Comparison of ENCODE assay signal across 24 mouse cellular contexts in the genomic region with DNA sequence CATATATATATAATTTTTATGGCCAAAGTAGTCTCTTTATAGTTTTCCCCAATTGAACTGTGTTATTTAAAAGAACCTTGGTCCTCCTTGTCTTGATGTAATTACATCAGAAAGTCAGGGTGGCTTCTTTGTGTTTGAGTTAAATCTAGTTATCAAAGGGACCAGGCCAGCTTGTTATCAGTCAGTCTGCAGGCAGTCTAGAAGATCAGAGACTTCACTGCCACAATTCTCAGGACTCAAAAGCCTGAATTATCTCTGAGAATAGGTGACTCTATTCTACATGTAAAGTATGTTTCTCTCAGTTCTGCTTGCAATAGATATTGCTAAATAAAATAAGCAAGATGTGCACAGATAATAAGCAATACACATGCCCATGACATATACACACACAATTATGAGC.
DNase-seq lines count a peak whose midpoint lies in the region; ATAC-seq and TF ChIP-seq lines count a peak whose summit lies in the region.
"Had no signal": no experiment of that assay in that cellular context is flagged by ENCODE, and none has a peak within 500 bp of the region (broad histone marks: within the 10 kb centered on the region; RNA-seq: fewer than 3 reads in every experiment).

No protein-coding gene starts in this region.

- TF ChIP-seq CTCF in brain, embryonic 14.5 days (IDR thresholded peaks at IDR 0.05; ENCODE audit: borderline replicate concordance, extremely low read depth, insufficient read depth, insufficient read length) = no peak

- no peak overlapping the region for H3K4me2 ChIP-seq in heart, embryonic 11.5 days
- no peak overlapping the region for H3K4me2 ChIP-seq in midbrain, embryonic 12.5 days (replicated peaks)
- H3K4me2 ChIP-seq: forebrain, embryonic 13.5 days; hindbrain, embryonic 14.5 days had no signal

- TF ChIP-seq POLR2A in brain, embryonic 14.5 days (IDR thresholded peaks at IDR 0.05; ENCODE audit: borderline replicate concordance, extremely low read depth, insufficient read depth, insufficient read length, poor library complexity, severe bottlenecking) = no peak

- H3K4me1 ChIP-seq in heart, embryonic 11.5 days (ENCODE audit: control insufficient read depth, insufficient read depth, low read length) = no peaks in the 10 kb centered on the region
- no peaks in the 10 kb centered on the region for H3K4me1 ChIP-seq in midbrain, embryonic 12.5 days
- H3K4me1 ChIP-seq in midbrain, embryonic 10.5 days = no peaks in the 10 kb centered on the region
- H3K4me1 ChIP-seq: forebrain, embryonic 13.5 days had no signal

- ATAC-seq in heart, embryonic 11.5 days (replicated peaks; ENCODE audit: insufficient number of reproducible peaks, low FRiP score, low TSS enrichment) = peak; percentile 81
- peak; percentile 47; the same call in 1 of the 2 replicates for ATAC-seq in midbrain, embryonic 12.5 days (ENCODE audit: low FRiP score, low read depth)
- ATAC-seq: activated CD4-positive, CD25-positive, alpha-beta regulatory T cell, adult 4 months; CD4-positive, CD25-positive, alpha-beta regulatory T cell, adult 4 months; forebrain, embryonic 13.5 days; forebrain, embryonic 16.5 days; hindbrain, postnatal 0 days; inflammation-experienced regulatory T-cells, adult 6 months; intestine, embryonic 16.5 days had no signal

- H3K27me3 ChIP-seq in heart, embryonic 11.5 days (ENCODE audit: control insufficient read depth, insufficient read depth, low read length) = no peaks in the 10 kb centered on the region
- H3K27me3 ChIP-seq in midbrain, embryonic 12.5 days = no peaks in the 10 kb centered on the region
- no peaks in the 10 kb centered on the region for H3K27me3 ChIP-seq in midbrain, embryonic 10.5 days (ENCODE audit: low read depth, poor library complexity, severe bottlenecking)
- H3K27me3 ChIP-seq: forebrain, embryonic 13.5 days had no signal

- DNase-seq in heart, postnatal 4 days = no peak
- DNase-seq in midbrain, embryonic 10.5 days (ENCODE audit: low spot score) = no peak
- DNase-seq in MEL-GATA-1-ER (ENCODE audit: extremely low read depth, low read depth) = peak; percentile 27
- DNase-seq in brain, embryonic 14.5 days (ENCODE audit: low read depth) = peak; percentile 49
- DNase-seq: adrenal gland, adult 8-10 months; adrenal gland, postnatal 25 days; cerebellum, adult 18-20 months; cerebellum, adult 9-11 months; cerebellum, postnatal 25 days; embryo, embryonic 11 days; gastrocnemius, postnatal 10 days; gastrocnemius, postnatal 36 days; heart, postnatal 36 days had no signal

- no peak overlapping the region for H3K9ac ChIP-seq in heart, embryonic 11.5 days (ENCODE audit: low read depth, low read length)
- H3K9ac ChIP-seq in midbrain, embryonic 12.5 days (replicated peaks) = no peak overlapping the region
- H3K9ac ChIP-seq: forebrain, embryonic 13.5 days; hindbrain, embryonic 14.5 days had no signal

- H3K4me3 ChIP-seq in heart, embryonic 11.5 days (ENCODE audit: low read depth, low read length) = no peak overlapping the region
- H3K4me3 ChIP-seq in midbrain, embryonic 12.5 days = no peak overlapping the region
- H3K4me3 ChIP-seq in midbrain, embryonic 10.5 days = no peak overlapping the region
- H3K4me3 ChIP-seq: forebrain, embryonic 10.5 days; forebrain, embryonic 13.5 days had no signal

- H3K36me3 ChIP-seq in heart, embryonic 11.5 days (ENCODE audit: control insufficient read depth, insufficient read depth, low read length) = no peaks in the 10 kb centered on the region
- no peaks in the 10 kb centered on the region for H3K36me3 ChIP-seq in midbrain, embryonic 12.5 days
- no peaks in the 10 kb centered on the region for H3K36me3 ChIP-seq in midbrain, embryonic 10.5 days
- H3K36me3 ChIP-seq: forebrain, embryonic 10.5 days had no signal

- H3K9me3 ChIP-seq in heart, embryonic 11.5 days (replicated peaks; ENCODE audit: control insufficient read depth, low read length) = no peaks in the 10 kb centered on the region
- no peaks in the 10 kb centered on the region for H3K9me3 ChIP-seq in midbrain, embryonic 12.5 days
- no peaks in the 10 kb centered on the region for H3K9me3 ChIP-seq in midbrain, embryonic 10.5 days (replicated peaks)
- H3K9me3 ChIP-seq: forebrain, embryonic 10.5 days; forebrain, embryonic 13.5 days had no signal

- H3K27ac ChIP-seq in heart, embryonic 11.5 days (ENCODE audit: low read depth, low read length) = no peak overlapping the region
- no peak overlapping the region for H3K27ac ChIP-seq in midbrain, embryonic 12.5 days (replicated peaks)
- no peak overlapping the region for H3K27ac ChIP-seq in midbrain, embryonic 10.5 days (replicated peaks)
- H3K27ac ChIP-seq: forebrain, embryonic 10.5 days; forebrain, embryonic 13.5 days; hindbrain, embryonic 14.5 days; hindbrain, postnatal 0 days had no signal

Comparison
In these comparisons a context has a peak if more than half of its experiments do, and no peak if none do; other contexts are left out.
1. DNase-seq: peak in MEL-GATA-1-ER (single experiment) and brain, embryonic 14.5 days (single experiment); none in heart, postnatal 4 days (single experiment) and midbrain, embryonic 10.5 days (single experiment).